Mouse (Mus musculus): ENCODE data around the gene Tekt4. TPM values are rescaled to one million over a fixed set of nuclear protein-coding genes. Genes with fewer than 3 reads are reported as not detected.

Gene Tekt4
- not detected for polyA plus RNA-seq (2014; fragmentation: Illumina TruSeq; extraction: RNeasy Lipid Tissue Mini Kit (QIAGEN cat#74804); ENCODE audit: low read depth, low replicate concordance)

GRCm38 (mm10) chr17:25454272-25454671 lies at the start of gene Tekt4:
TSS of gene Tekt4 (plus strand) at chr17:25454615.

GRCm38 (mm10) chr17:25433617-25434606 lies 20.5 kb upstream of the Tekt4 start, which contains the start of gene Cacna1h:
TSS of gene Cacna1h (minus strand) at chr17:25433783.

GRCm38 (mm10) chr17:25497013-25497412 lies 42.6 kb downstream of the Tekt4 start, which contains the start of gene Sstr5:
TSS of gene Sstr5 (minus strand) at chr17:25497288.

Other genes with a start within 250 kb of the Tekt4 start
- 10.1 TPM for gene Gnptg, start 214.5 kb upstream of the Tekt4 start, polyA plus RNA-seq (2014; fragmentation: Illumina TruSeq; extraction: RNeasy Lipid Tissue Mini Kit (QIAGEN cat#74804); ENCODE audit: low read depth, low replicate concordance)
- 3.8 TPM for gene Tsr3, start 214.4 kb upstream of the Tekt4 start, polyA plus RNA-seq (2014; fragmentation: Illumina TruSeq; extraction: RNeasy Lipid Tissue Mini Kit (QIAGEN cat#74804); ENCODE audit: low read depth, low replicate concordance)
- gene Baiap3, start 198.3 kb upstream of the Tekt4 start, polyA plus RNA-seq (2014; fragmentation: Illumina TruSeq; extraction: RNeasy Lipid Tissue Mini Kit (QIAGEN cat#74804); ENCODE audit: low read depth, low replicate concordance): not detected
- gene Ube2i, start 180.0 kb upstream of the Tekt4 start, polyA plus RNA-seq (2014; fragmentation: Illumina TruSeq; extraction: RNeasy Lipid Tissue Mini Kit (QIAGEN cat#74804); ENCODE audit: low read depth, low replicate concordance): 216 TPM
- gene Prss34, start 156.2 kb upstream of the Tekt4 start, polyA plus RNA-seq (2014; fragmentation: Illumina TruSeq; extraction: RNeasy Lipid Tissue Mini Kit (QIAGEN cat#74804); ENCODE audit: low read depth, low replicate concordance): not detected
- not detected for gene Prss28, start 146.0 kb upstream of the Tekt4 start, polyA plus RNA-seq (2014; fragmentation: Illumina TruSeq; extraction: RNeasy Lipid Tissue Mini Kit (QIAGEN cat#74804); ENCODE audit: low read depth, low replicate concordance)
- not detected for gene Prss29, start 136.0 kb upstream of the Tekt4 start, polyA plus RNA-seq (2014; fragmentation: Illumina TruSeq; extraction: RNeasy Lipid Tissue Mini Kit (QIAGEN cat#74804); ENCODE audit: low read depth, low replicate concordance)
- gene Tpsab1, start 109.1 kb upstream of the Tekt4 start, polyA plus RNA-seq (2014; fragmentation: Illumina TruSeq; extraction: RNeasy Lipid Tissue Mini Kit (QIAGEN cat#74804); ENCODE audit: low read depth, low replicate concordance): not detected
- not detected for gene Tpsb2, start 88.3 kb upstream of the Tekt4 start, polyA plus RNA-seq (2014; fragmentation: Illumina TruSeq; extraction: RNeasy Lipid Tissue Mini Kit (QIAGEN cat#74804); ENCODE audit: low read depth, low replicate concordance)
- gene Tpsg1, start 85.3 kb upstream of the Tekt4 start, polyA plus RNA-seq (2014; fragmentation: Illumina TruSeq; extraction: RNeasy Lipid Tissue Mini Kit (QIAGEN cat#74804); ENCODE audit: low read depth, low replicate concordance): 8.6 TPM
- gene Cacna1h, start 20.8 kb upstream of the Tekt4 start, polyA plus RNA-seq (2014; fragmentation: Illumina TruSeq; extraction: RNeasy Lipid Tissue Mini Kit (QIAGEN cat#74804); ENCODE audit: low read depth, low replicate concordance): 1.3 TPM
- gene Sstr5, start 42.7 kb downstream of the Tekt4 start, polyA plus RNA-seq (2014; fragmentation: Illumina TruSeq; extraction: RNeasy Lipid Tissue Mini Kit (QIAGEN cat#74804); ENCODE audit: low read depth, low replicate concordance): 0.19 TPM
- 0.22 TPM for gene Sox8, start 116.1 kb downstream of the Tekt4 start, polyA plus RNA-seq (2014; fragmentation: Illumina TruSeq; extraction: RNeasy Lipid Tissue Mini Kit (QIAGEN cat#74804); ENCODE audit: low read depth, low replicate concordance)
- 0.32 TPM for gene Lmf1, start 124.5 kb downstream of the Tekt4 start, polyA plus RNA-seq (2014; fragmentation: Illumina TruSeq; extraction: RNeasy Lipid Tissue Mini Kit (QIAGEN cat#74804); ENCODE audit: low read depth, low replicate concordance)

All from sigmoid colon, adult 10 weeks (tissue).